Mouse (Mus musculus) limb, embryonic 13.5 days (tissue): ENCODE results near the gene Gm21961. TPM values are rescaled to one million over a fixed set of nuclear protein-coding genes. Genes with fewer than 3 reads are reported as not detected.
"Not testable (repeated sequence)": the region's sequence is repeated elsewhere in the genome, so short reads cannot be mapped to it uniquely, and the experiment has no call there.

Source experiments
- ATAC-seq: fragments of 200-750 bp; cut with Nextera tagmentation; 2 replicates; pipeline ENCODE4 v1.8.0; 2017; ENCODE audit warnings: low read depth, moderate number of reproducible peaks, moderate TSS enrichment; ENCODE audit not compliant: low FRiP score
- H3K27ac ChIP-seq: fragments of 300-500 bp; sonication (generic); 2 replicates; pipeline ENCODE4 v1.5.1; 2015; ENCODE audit warnings: inconsistent platforms, mild to moderate bottlenecking, moderate library complexity
- H3K27me3 ChIP-seq: fragments of 300-500 bp; sonication (generic); 2 replicates; pipeline ENCODE4 v1.6.1; 2015; ENCODE audit warnings: mild to moderate bottlenecking, inconsistent platforms
- H3K36me3 ChIP-seq: fragments of 300-500 bp; sonication (generic); 2 replicates; pipeline ENCODE4 v1.6.1; 2015; ENCODE audit warnings: inconsistent platforms, mild to moderate bottlenecking, moderate library complexity
- H3K4me1 ChIP-seq: fragments of 300-500 bp; sonication (generic); 2 replicates; pipeline ENCODE4 v1.6.1; 2015; ENCODE audit warnings: inconsistent platforms
- H3K4me2 ChIP-seq: fragments of 300-500 bp; sonication (generic); replicated peaks from 2 replicates; pipeline ENCODE4 v1.6.1; 2015; ENCODE audit warnings: inconsistent platforms, mild to moderate bottlenecking, moderate library complexity
- H3K4me3 ChIP-seq: fragments of 300-500 bp; sonication (generic); 2 replicates; pipeline ENCODE4 v1.5.1; 2015; ENCODE audit warnings: moderate library complexity, mild to moderate bottlenecking, inconsistent platforms
- H3K9ac ChIP-seq: fragments of 300-500 bp; sonication (generic); 2 replicates; pipeline ENCODE4 v1.6.1; 2015; ENCODE audit warnings: mild to moderate bottlenecking, inconsistent platforms
- H3K9me3 ChIP-seq: fragments of 300-500 bp; sonication (generic); 2 replicates; pipeline ENCODE4 v1.6.1; 2016; ENCODE audit warnings: inconsistent platforms
- WGBS: fragments of 180-500 bp; shearing (Covaris S2); methylation state at CpG from one replicate; pipeline ENCODE4 v1.1.7; 2015; 5-methylcytosine and 5-hydroxymethylcytosine counted together
- polyA plus RNA-seq: library from polyadenylated mRNA; unstranded; fragments of >200 nt; fragmentation: Nextera tagmentation; extraction: Ambion mirVana; gene quantifications from 2 replicates; pipeline ENCODE4 v1.2.1, GENCODE M21; 2015

Gene Gm21961
- polyA plus RNA-seq = not detected in 2 replicates

DNA sequence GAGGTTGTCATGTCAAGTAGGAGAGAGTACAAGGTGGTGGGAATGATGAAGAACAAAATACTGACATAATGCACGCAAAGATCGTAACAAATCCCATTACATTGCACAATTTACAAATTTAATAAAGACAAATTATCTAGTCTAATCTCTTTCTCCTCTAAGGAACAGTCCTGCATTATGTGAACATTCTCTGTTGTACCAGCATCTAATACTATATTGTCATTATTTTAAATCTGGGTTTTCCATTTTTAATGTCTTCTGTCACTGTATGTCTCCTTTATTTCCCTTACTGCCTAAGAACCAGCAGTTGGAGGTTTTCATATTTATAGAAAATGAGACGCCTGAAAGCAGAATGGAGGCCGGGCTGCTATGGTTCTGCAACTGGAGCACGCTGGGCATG is at the start of gene Gm21961:
Gene Gm21961 (minus strand): TSS at position 101 of the 400 bp plus-strand sequence.
- Histone ChIP-seq H3K9ac (no peak within 1 kb of the TSS), H3K4me3 (no peak within 1 kb of the TSS), H3K4me2 (no peak within 1 kb of the TSS), H3K36me3 (no peaks in the 10 kb centered on the region), H3K4me1 (no peaks in the 10 kb centered on the region), H3K9me3 (no peaks in the 10 kb centered on the region), H3K27ac (no peak within 1 kb of the TSS), H3K27me3 (no peaks in the 10 kb centered on the region)
- ATAC-seq = no peak
- WGBS = 92% methylated on average over 5 of the region's 5 CpGs

GRCm38 (mm10) chr15:65041999-65042398 is 27.3 kb upstream of the Gm21961 start:
- no peak overlapping the region for H3K4me3 ChIP-seq
- WGBS = 73% methylated on average over 4 of the region's 4 CpGs
- no peaks in the 10 kb centered on the region for H3K36me3 ChIP-seq
- no peaks in the 10 kb centered on the region for H3K4me1 ChIP-seq
- H3K27ac ChIP-seq = no peak overlapping the region
- H3K27me3 ChIP-seq = no peaks in the 10 kb centered on the region
- no peaks in the 10 kb centered on the region for H3K9me3 ChIP-seq
- no peak overlapping the region for H3K4me2 ChIP-seq
- ATAC-seq = no peak
- no peak overlapping the region for H3K9ac ChIP-seq

GRCm38 (mm10) chr15:65039216-65039615 is 24.5 kb upstream of the Gm21961 start:
- not testable (repeated sequence) for H3K4me2 ChIP-seq, H3K9ac ChIP-seq, H3K27ac ChIP-seq, H3K9me3 ChIP-seq, H3K27me3 ChIP-seq, H3K36me3 ChIP-seq, H3K4me3 ChIP-seq, H3K4me1 ChIP-seq, ATAC-seq

- Histone ChIP-seq H3K4me1 (no peaks in the 10 kb centered on the region), H3K27ac (no peak overlapping the region), H3K4me2 (no peak overlapping the region), H3K36me3 (no peaks in the 10 kb centered on the region), H3K4me3 (no peak overlapping the region), H3K9ac (no peak overlapping the region), H3K9me3 (no peaks in the 10 kb centered on the region), H3K27me3 (no peaks in the 10 kb centered on the region)
- WGBS = 67% methylated on average over 1 of the region's 1 CpGs
- no peak for ATAC-seq
Measured at GRCm38 (mm10) chr15:65017971-65018370, 3.3 kb upstream of the Gm21961 start.

DNA sequence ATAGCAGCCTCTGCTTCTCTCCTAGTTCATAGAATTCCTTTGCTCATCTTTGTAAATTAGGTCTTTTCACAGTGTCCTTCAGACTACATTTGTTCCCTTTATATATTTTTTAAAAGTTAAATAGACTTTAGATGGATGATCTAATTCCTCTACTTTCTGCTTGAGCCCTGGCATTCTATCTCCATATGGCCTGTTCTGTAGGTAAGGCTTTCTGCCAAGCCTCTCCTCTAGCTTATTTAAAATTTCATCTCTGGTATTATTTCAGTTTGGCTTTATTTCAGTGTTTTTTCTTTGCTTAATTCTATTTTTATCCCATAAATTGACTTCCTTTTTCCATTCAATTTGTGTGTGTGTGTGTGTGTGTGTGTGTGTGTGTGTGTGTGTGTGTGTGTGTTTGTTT is 8.5 kb downstream of the Gm21961 start:
- Histone ChIP-seq H3K27ac (no peak overlapping the region), H3K27me3 (no peaks in the 10 kb centered on the region), H3K36me3 (no peaks in the 10 kb centered on the region), H3K4me1 (no peaks in the 10 kb centered on the region), H3K4me2 (no peak overlapping the region), H3K9me3 (no peaks in the 10 kb centered on the region), H3K4me3 (no peak overlapping the region), H3K9ac (no peak overlapping the region)
- ATAC-seq = no peak

DNA sequence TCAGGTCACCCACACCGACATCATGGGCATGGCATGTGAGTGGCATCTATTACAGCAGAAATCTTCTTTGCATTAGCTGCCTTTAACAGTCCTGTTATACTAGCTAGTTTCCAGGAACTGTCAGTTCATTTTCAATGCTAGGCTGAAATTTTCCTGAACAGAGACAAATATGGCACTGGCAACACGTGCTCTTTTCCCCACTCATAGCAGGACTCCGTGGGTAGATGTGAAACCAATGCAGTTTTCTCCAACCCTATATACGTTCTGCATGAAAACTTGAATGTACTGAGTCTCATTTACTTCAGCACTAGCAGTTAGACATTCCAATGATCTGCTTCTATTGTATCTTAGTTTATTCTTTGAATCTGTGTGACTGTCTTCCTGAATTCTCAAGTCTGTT is 20.2 kb downstream of the Gm21961 start:
- Histone ChIP-seq H3K9me3 (no peaks in the 10 kb centered on the region), H3K9ac (no peak overlapping the region), H3K27me3 (no peaks in the 10 kb centered on the region), H3K4me3 (no peak overlapping the region), H3K4me1 (no peaks in the 10 kb centered on the region), H3K27ac (no peak overlapping the region), H3K4me2 (no peak overlapping the region), H3K36me3 (no peaks in the 10 kb centered on the region)
- 84% methylated on average over 4 of the region's 4 CpGs for WGBS
- ATAC-seq = no peak

GRCm38 (mm10) chr15:64979976-64980375 is 34.7 kb downstream of the Gm21961 start:
- Histone ChIP-seq H3K4me1 (no peaks in the 10 kb centered on the region), H3K36me3 (no peaks in the 10 kb centered on the region), H3K9ac (no peak overlapping the region), H3K27me3 (no peaks in the 10 kb centered on the region), H3K4me2 (no peak overlapping the region), H3K4me3 (no peak overlapping the region), H3K27ac (no peak overlapping the region), H3K9me3 (no peaks in the 10 kb centered on the region)
- 76% methylated on average over 2 of the region's 2 CpGs for WGBS
- ATAC-seq = no peak

DNA sequence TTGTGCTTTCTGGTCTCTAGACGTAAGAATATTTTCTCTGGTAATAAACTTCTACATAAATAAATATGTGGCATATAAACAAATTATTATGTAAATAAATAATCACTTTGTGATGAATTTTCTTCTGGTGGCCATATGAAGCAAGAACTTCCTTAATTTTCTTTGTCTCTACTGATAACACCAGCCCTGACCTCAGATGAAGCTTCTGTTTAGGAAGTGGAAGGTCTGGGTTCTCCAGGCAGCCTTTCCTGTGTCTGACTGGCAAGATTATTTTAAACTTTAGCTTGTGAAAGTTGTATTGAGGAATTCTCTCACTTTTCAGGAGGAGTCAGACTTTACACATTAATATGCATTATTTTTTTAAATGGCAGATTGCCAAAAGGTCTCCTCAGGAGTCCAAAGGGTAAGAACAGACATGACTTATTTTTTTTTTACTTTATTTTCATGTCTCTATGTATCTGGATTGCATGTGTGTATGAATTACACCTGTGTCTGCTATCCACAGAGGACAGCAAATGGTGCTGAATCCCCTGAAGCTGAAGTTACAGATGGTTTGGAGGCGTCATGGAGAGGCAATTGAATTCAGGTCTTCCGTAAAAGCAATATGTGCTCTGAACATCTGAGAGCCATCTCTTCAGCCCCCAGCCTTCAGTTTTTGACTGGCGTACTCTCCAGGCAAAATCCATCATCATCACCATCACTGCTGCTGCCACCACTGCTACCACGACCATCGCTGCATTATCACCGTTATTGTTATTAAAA is 38.5 kb downstream of the Gm21961 start:
- no peaks in the 10 kb centered on the region for H3K36me3 ChIP-seq
- H3K4me1 ChIP-seq = no peaks in the 10 kb centered on the region
- WGBS = 86% methylated on average over 7 of the region's 7 CpGs
- no peak overlapping the region for H3K27ac ChIP-seq
- no peak overlapping the region for H3K4me2 ChIP-seq
- no peak overlapping the region for H3K9ac ChIP-seq
- ATAC-seq = no peak
- H3K27me3 ChIP-seq = no peaks in the 10 kb centered on the region
- no peak overlapping the region for H3K4me3 ChIP-seq
- H3K9me3 ChIP-seq = no peaks in the 10 kb centered on the region

Other genes starting within 250 kb of the Gm21961 start
- gene Gm21798, start 197.2 kb downstream of the Gm21961 start, polyA plus RNA-seq = not detected in 2 replicates